Mouse (Mus musculus) gastrocnemius, adult 8-10 months (tissue): ENCODE data around the gene Pim1. TPM values are rescaled to one million over a fixed set of nuclear protein-coding genes. Genes with fewer than 3 reads are reported as not detected.

Experiments
- DNase-seq, 2 experiments: peaks; one replicate each; pipeline ENCODE4 v3.0.0; 2022; ENCODE audit warnings: low spot score in 2 of 2
- total RNA-seq, 4 experiments: library from RNA; stranded (reverse); gene quantifications; 2 replicates each; pipeline ENCODE4 v1.2.4; 2022

Pim1 gene
- total RNA-seq, 4 experiments from 2014 or later = 8.6 to 18.9 (median 11.3) TPM

GRCm38 (mm10) chr17:29465405-29466010 is 25.0 kb upstream of the Pim1 start:
- DNase-seq = no peak

- DNase-seq = no peak
Observed at GRCm38 (mm10) chr17:29467030-29467429, 23.5 kb upstream of the Pim1 start.

- DNase-seq = no peak
Observed at GRCm38 (mm10) chr17:29473466-29473865, 17.1 kb upstream of the Pim1 start.

GRCm38 (mm10) chr17:29474036-29474435 is 16.5 kb upstream of the Pim1 start:
- DNase-seq = no peak

- DNase-seq = no peak
Observed at GRCm38 (mm10) chr17:29475142-29475541, 15.4 kb upstream of the Pim1 start.

GRCm38 (mm10) chr17:29476461-29476860 is 14.1 kb upstream of the Pim1 start:
- DNase-seq = no peak

- no peak for DNase-seq
Observed at GRCm38 (mm10) chr17:29477357-29477756, 13.2 kb upstream of the Pim1 start.

- no peak for DNase-seq
Observed at GRCm38 (mm10) chr17:29478271-29478670, 12.3 kb upstream of the Pim1 start.

GRCm38 (mm10) chr17:29480256-29480655 is 10.3 kb upstream of the Pim1 start:
- DNase-seq = no peak

GRCm38 (mm10) chr17:29482632-29483031 is 7.9 kb upstream of the Pim1 start:
- no peak for DNase-seq

- DNase-seq = no peak
Observed at GRCm38 (mm10) chr17:29483282-29483681, 7.3 kb upstream of the Pim1 start.

GRCm38 (mm10) chr17:29484431-29484830 is 6.1 kb upstream of the Pim1 start:
- DNase-seq = no peak

- DNase-seq = no peak
Observed at GRCm38 (mm10) chr17:29485336-29486233, 5.0 kb upstream of the Pim1 start.

GRCm38 (mm10) chr17:29488257-29488977 is 2.1 kb upstream of the Pim1 start:
- no peak for DNase-seq

- no peak for DNase-seq
Observed at GRCm38 (mm10) chr17:29488978-29489970, 1.3 kb upstream of the Pim1 start.

GRCm38 (mm10) chr17:29489971-29490712 is 411 bp upstream of the Pim1 start:
- peak; percentile 97 to 98 for DNase-seq

- DNase-seq = peak; percentile 59 to 75
Observed at GRCm38 (mm10) chr17:29491591-29492268, 1.2 kb downstream of the Pim1 start.

- DNase-seq = peak; percentile 32 to 55
Observed at GRCm38 (mm10) chr17:29492269-29493191, 2.0 kb downstream of the Pim1 start.
